Mouse (Mus musculus) heart, embryonic 14.5 days (tissue): ENCODE data around the gene Ski. TPM values are rescaled to one million over a fixed set of nuclear protein-coding genes. Genes with fewer than 3 reads are reported as not detected.

ENCODE experiments used
- ATAC-seq: fragments of 200-750 bp; cut with Nextera tagmentation; 2 replicates; pipeline ENCODE4 v1.8.0; 2017; ENCODE audit warnings: low read depth, moderate TSS enrichment; ENCODE audit not compliant: insufficient number of reproducible peaks, insufficient read depth, low FRiP score
- H3K27ac ChIP-seq, 2 experiments: fragments of 200-500 bp in 1 of 2; fragments of 300-500 bp in 1 of 2; sonication (generic) in 1 of 2; replicated peaks in 1 of 2; 2 replicates each; pipeline ENCODE4 v1.5.1; 2012 to 2014; ENCODE audit warnings: low read depth in 2 of 2, low read length in 2 of 2, control low read depth in 1 of 2, mild to moderate bottlenecking in 1 of 2, mixed read lengths in 1 of 2; ENCODE audit not compliant: control insufficient read depth in 1 of 2, insufficient read depth in 1 of 2
- H3K27me3 ChIP-seq: fragments of 300-500 bp; sonication (generic); 2 replicates; pipeline ENCODE4 v1.6.1; 2014; ENCODE audit warnings: mild to moderate bottlenecking, low read length, control low read depth; ENCODE audit not compliant: control insufficient read depth, insufficient read depth
- H3K36me3 ChIP-seq: fragments of 300-500 bp; sonication (generic); 2 replicates; pipeline ENCODE4 v1.6.1; 2014; ENCODE audit warnings: mild to moderate bottlenecking, control low read depth, low read length, mixed read lengths; ENCODE audit not compliant: control insufficient read depth, insufficient read depth
- H3K4me1 ChIP-seq, 2 experiments: fragments of 200-500 bp in 1 of 2; fragments of 300-500 bp in 1 of 2; sonication (generic) in 1 of 2; 2 replicates each; pipeline ENCODE4 v1.6.1; 2012 to 2014; ENCODE audit warnings: low read length in 2 of 2, control low read depth in 1 of 2, mixed read lengths in 1 of 2; ENCODE audit not compliant: control insufficient read depth in 2 of 2, insufficient read depth in 2 of 2
- H3K4me2 ChIP-seq: fragments of 300-500 bp; sonication (generic); 2 replicates; pipeline ENCODE4 v1.6.1; 2014; ENCODE audit warnings: mild to moderate bottlenecking, low read length
- H3K4me3 ChIP-seq, 2 experiments: fragments of 200-500 bp in 1 of 2; fragments of 300-500 bp in 1 of 2; sonication (generic) in 1 of 2; 2 replicates each; pipeline ENCODE4 v1.5.1; 2012 to 2014; ENCODE audit warnings: low read length in 2 of 2, mild to moderate bottlenecking in 2 of 2, control low read depth in 1 of 2, low read depth in 1 of 2, moderate library complexity in 1 of 2; ENCODE audit not compliant: control insufficient read depth in 1 of 2, insufficient read depth in 1 of 2
- H3K9ac ChIP-seq: fragments of 300-500 bp; sonication (generic); 2 replicates; pipeline ENCODE4 v1.6.1; 2014; ENCODE audit warnings: mild to moderate bottlenecking, low read length
- H3K9me3 ChIP-seq: fragments of 300-500 bp; sonication (generic); 2 replicates; pipeline ENCODE4 v1.6.1; 2016; ENCODE audit warnings: low read length, control low read depth; ENCODE audit not compliant: control insufficient read depth
- WGBS: fragments of 180-500 bp; shearing (Covaris S2); extraction: QIAGEN DNeasy Blood & Tissue Kit; methylation state at CpG from one replicate; pipeline ENCODE4 v1.1.7; 2014; 5-methylcytosine and 5-hydroxymethylcytosine counted together
- polyA plus RNA-seq: library from polyadenylated mRNA; unstranded; fragments of >200 nt; fragmentation: Nextera tagmentation; extraction: Ambion mirVana; gene quantifications from 2 replicates; pipeline ENCODE4 v1.2.1, GENCODE M21; 2014

Gene Ski
- polyA plus RNA-seq, 1 experiment from 2014 or later = 16.2 TPM

DNA sequence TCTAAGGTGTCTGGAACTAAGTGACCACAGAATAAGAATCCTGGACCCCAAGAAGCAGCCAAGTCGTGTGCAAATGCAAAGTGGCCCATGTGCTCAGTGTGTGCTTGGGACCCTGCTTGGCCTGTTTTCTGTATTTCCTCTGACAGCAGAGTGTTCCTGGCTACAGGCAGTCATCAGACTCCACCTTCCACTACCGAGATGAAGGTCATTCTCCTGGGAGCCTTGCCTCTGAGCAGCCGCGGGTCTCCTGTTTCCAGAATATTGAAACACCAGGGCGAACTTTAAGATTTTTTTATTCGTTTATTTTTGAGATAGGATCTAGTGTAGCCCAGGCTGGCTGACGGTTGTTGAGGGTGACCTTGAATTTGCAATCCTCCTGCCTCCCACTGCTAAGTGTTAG is 91.8 kb downstream of the Ski start:
- no peaks in the 10 kb centered on the region for H3K27me3 ChIP-seq
- H3K4me2 ChIP-seq = no peak overlapping the region
- no peaks in the 10 kb centered on the region for H3K9me3 ChIP-seq
- H3K4me3 ChIP-seq = no peak overlapping the region
- 44% methylated on average over 7 of the region's 7 CpGs for WGBS
- H3K36me3 ChIP-seq = no peaks in the 10 kb centered on the region
- H3K27ac ChIP-seq = peak overlapping the region; percentile 96 to 97
- no peak for ATAC-seq
- H3K4me1 ChIP-seq = peaks cover 68 to 83% of the 10 kb centered on the region in 2 experiments
- H3K9ac ChIP-seq = peak overlapping the region; percentile 60

DNA sequence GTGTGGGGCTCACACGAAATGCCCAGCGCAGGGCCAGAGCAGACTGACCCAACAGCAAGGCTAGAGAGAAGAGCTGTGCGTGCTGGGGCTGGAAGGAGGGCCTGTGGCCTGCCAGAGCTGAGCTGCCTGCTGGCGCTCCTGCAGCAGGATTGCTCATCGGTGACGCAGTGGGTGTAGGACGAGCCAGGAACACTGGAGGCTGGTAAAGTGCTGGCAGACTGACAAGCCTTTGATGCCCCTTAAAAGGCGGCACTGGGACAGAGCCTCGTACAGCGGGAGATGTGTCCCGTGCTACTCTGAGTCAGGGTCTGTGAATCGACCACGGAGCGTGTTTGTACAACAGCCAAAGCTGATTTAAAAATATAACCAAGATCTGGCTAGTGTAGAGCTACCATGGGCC is 92.4 kb downstream of the Ski start:
- 24% methylated on average over 14 of the region's 14 CpGs for WGBS
- peak overlapping the region; percentile 96 to 97 for H3K27ac ChIP-seq
- no peak overlapping the region for H3K4me3 ChIP-seq
- peak overlapping the region; percentile 60 for H3K9ac ChIP-seq
- no peaks in the 10 kb centered on the region for H3K36me3 ChIP-seq
- H3K9me3 ChIP-seq = no peaks in the 10 kb centered on the region
- ATAC-seq = peak; percentile 70
- no peaks in the 10 kb centered on the region for H3K27me3 ChIP-seq
- H3K4me2 ChIP-seq = no peak overlapping the region
- peaks cover 66 to 81% of the 10 kb centered on the region in 2 experiments for H3K4me1 ChIP-seq

DNA sequence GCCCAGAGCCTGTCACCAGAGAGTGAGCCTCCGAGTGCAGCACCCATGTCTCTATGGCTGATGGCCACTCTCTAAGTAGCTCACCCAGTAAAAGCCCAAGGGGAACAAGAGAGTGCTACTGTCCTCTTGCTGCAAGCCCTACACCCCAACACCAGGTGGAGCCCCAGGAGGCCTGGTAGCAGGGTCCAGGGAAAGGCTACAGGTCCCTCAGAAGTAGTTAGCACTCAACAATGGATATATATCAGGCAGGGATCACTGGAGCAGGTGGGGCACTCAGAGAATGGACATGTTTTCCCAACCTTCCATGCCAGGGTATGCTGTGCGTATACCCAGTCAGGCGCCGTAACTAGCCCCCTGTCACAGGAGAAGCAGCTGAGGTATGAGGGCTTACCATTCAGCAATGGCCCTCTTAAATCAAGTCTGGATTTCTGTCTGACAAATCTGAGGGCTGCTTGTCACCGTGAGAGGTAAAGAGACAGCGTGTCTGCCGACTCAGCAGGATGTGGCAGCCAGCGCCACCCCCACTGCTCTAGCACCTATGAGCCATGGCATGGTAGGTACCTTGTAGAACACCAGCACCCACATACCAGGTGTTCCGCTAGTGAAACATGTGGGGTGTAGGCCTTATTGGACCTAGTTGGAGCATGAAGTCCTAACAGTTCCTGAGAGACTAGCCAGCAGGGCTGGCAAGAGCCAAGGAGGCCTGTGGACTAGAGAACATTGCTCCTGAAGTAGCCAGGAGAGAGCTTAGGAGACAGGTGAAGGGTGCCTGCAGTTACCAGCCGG is 93.1 kb downstream of the Ski start:
- peaks cover 67 to 81% of the 10 kb centered on the region in 2 experiments for H3K4me1 ChIP-seq

DNA sequence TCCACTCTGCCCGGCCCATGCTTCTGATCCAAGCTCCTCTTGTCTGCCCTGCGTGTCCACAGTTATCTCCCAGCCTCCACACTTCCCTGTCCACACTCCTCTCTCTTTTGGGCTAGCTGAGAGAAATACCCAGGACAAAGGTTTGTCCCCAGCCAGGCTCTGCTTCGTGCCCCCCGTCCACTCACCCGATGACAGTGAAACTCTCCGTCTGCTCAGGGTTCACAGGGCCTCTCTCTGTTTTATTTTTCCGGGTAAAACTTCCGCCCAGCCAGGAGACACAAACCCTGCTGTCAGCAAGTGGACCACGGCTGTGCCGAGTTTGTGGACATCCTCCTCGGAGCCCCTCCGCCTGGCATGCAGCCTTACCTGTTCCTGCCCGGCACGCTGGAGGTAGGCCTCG is 94.0 kb downstream of the Ski start:
- no peaks in the 10 kb centered on the region for H3K9me3 ChIP-seq
- peaks cover 62 to 75% of the 10 kb centered on the region in 2 experiments for H3K4me1 ChIP-seq
- no peak overlapping the region for H3K4me3 ChIP-seq
- no peak overlapping the region for H3K27ac ChIP-seq
- H3K9ac ChIP-seq = peak overlapping the region; percentile 31; the same call in 1 of the 2 replicates
- WGBS = 86% methylated on average over 15 of the region's 15 CpGs
- H3K36me3 ChIP-seq = no peaks in the 10 kb centered on the region
- H3K4me2 ChIP-seq = no peak overlapping the region
- H3K27me3 ChIP-seq = no peaks in the 10 kb centered on the region
- no peak for ATAC-seq

More for the DNA sequence above, 93.1 kb downstream of the Ski start:
- no peaks in the 10 kb centered on the region for H3K9me3 ChIP-seq
- no peaks in the 10 kb centered on the region for H3K36me3 ChIP-seq
- H3K9ac ChIP-seq = peak overlapping the region; percentile 58
- ATAC-seq = no peak
- no peak overlapping the region for H3K4me3 ChIP-seq
- WGBS = 85% methylated on average over 10 of the region's 10 CpGs
- H3K27me3 ChIP-seq = no peaks in the 10 kb centered on the region
- H3K4me2 ChIP-seq = no peak overlapping the region
- peak overlapping the region; percentile 96 to 97 for H3K27ac ChIP-seq

DNA sequence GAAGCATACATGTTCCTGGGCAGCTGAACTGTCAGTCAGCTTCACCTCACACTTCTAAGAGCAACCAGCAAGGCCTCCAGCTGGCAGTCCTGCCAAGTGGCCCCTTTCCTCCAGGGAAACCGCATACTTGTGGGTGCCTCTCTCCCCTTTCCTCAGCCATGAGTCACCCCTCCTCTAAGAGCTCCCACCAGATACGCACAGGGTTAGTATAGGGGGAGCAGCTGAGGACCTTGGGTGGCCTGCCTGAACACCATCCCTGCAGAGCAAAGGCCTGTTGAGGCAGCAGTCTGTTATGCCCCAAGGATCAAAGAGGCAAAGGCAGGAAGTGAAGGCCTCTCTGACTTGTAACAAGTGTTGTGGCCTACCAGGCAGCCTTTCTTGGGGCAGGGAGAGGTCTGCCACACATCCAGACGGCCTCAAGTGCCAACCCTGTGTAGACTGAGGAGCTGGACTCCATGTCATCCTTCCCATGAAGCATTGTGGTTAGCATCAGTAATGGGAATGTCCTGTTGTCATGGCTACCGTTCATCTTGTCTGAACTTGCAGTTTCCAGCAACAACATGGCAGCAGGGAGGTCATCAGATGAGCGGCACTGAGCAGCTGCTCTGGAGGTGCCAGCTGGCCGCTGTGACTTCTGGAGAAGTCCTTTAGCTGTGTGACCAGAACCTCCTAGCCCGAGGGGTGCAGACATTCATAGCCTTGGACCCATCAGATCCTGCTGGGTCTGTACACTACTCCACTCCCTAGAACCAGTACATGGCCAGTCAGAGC is 95.6 kb downstream of the Ski start:
- Histone ChIP-seq H3K27ac (peak overlapping the region; percentile 53 to 65), H3K9me3 (no peaks in the 10 kb centered on the region), H3K36me3 (no peaks in the 10 kb centered on the region), H3K9ac (0 out of 2 replicates have a peak overlapping the region, but pooled peaks have one; percentile 31), H3K4me1 (peaks cover 66 to 78% of the 10 kb centered on the region in 2 experiments), H3K4me3 (no peak overlapping the region), H3K4me2 (no peak overlapping the region), H3K27me3 (no peaks in the 10 kb centered on the region)
- 66% methylated on average over 7 of the region's 7 CpGs for WGBS
- ATAC-seq = no peak

DNA sequence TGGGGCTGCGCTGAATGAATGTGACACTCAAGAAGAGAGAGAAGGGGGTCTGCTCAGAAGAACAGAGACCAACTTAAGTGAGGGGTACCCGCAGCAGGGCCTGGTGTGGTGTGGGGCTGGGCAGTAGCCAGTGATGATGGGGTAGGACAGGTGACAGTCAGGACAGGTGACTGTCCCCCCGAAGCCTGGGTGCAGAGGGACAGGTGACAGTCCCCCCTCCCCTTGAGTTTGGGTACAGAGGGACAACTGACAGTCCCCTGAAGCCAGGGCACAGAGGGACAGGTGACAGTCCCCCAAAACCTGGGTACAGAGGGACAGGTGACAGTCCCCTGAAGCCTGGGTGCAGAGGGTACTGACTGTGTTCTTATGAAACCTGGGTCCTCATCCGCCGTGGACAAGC is 96.2 kb downstream of the Ski start:
- ATAC-seq = no peak
- Histone ChIP-seq H3K4me1 (peaks cover 65 to 73% of the 10 kb centered on the region in 2 experiments), H3K4me2 (no peak overlapping the region), H3K4me3 (no peak overlapping the region), H3K27ac (peak overlapping the region in 1 of 2 experiments; percentile 53; a peak in 3 of 4 replicates), H3K9ac (0 out of 2 replicates have a peak overlapping the region, but pooled peaks have one; percentile 31), H3K27me3 (no peaks in the 10 kb centered on the region), H3K36me3 (no peaks in the 10 kb centered on the region), H3K9me3 (no peaks in the 10 kb centered on the region)
- 65% methylated on average over 5 of the region's 5 CpGs for WGBS

DNA sequence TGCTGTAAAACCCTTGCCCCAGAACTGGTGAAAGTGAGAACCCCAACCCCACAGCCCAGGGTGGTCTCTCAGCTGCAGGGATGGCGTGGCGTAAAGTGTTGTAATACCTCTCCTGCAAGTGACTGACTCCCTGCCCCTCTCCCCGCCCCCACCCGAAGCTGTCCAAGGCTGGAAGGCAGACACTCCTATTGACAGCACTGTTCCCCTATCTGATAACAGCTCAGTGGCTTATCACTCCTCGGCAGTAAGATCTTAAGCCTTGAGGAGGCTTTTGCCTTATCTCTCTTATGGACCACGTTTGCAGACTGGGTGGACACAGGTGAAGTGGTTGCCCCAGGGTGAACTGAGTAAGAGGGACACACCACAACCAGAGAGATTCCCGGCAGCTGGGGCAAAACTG is 97.1 kb downstream of the Ski start:
- no peak overlapping the region for H3K27ac ChIP-seq
- ATAC-seq = no peak
- 22% methylated on average over 7 of the region's 7 CpGs for WGBS
- H3K4me3 ChIP-seq = no peak overlapping the region
- no peaks in the 10 kb centered on the region for H3K36me3 ChIP-seq
- no peak overlapping the region for H3K9ac ChIP-seq
- no peaks in the 10 kb centered on the region for H3K9me3 ChIP-seq
- H3K27me3 ChIP-seq = no peaks in the 10 kb centered on the region
- H3K4me1 ChIP-seq = peaks cover 63 to 73% of the 10 kb centered on the region in 2 experiments
- no peak overlapping the region for H3K4me2 ChIP-seq
